8 mouse cellular contexts compared by ENCODE assay signal in the genomic region with DNA sequence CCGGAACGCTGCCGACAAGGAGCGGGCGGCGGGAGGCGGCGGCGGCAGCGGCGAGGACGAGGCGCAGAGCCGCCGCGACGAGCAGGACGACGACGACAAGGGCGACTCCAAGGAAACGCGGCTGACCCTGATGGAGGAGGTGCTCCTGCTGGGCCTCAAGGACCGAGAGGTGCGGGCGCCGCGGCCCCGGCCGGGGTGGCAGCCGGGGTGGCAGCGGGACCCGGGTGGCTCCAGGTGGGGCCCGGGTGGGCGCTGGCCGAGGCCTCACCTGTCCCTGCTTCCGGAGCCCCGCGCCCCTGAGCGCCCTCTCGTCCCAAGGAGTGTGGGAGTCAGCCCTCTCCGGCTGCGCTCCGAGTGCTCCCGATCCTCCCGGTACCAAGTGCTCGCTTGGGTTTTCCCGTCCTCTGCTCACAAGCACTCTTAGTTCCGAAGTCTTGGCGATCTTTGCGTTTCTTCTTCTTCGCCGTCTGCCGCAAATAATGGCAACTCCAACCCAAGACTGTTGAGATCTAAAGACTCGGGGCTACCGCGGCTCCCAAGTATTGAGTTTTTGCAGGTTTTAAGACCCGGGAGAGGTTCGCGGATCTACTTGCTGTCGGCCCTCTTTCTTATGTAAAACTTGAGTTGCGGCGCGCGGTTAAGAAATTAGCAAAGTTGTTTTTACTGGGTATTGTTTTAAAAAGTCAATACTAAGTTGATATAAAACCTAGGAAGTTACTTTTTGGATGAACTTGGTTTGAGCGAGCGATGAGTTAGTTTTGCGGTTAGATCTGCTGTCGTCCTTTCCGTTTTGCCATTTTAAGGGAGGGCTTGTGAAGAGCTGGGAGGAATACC. TPM values are rescaled to one million over a fixed set of nuclear protein-coding genes. Genes with fewer than 3 reads are reported as not detected.
DNase-seq lines count a peak whose midpoint lies in the region; ATAC-seq and TF ChIP-seq lines count a peak whose summit lies in the region.

Gene 1810049J17Rik, minus strand, starts transcription at position 112 of the 834 bp plus-strand sequence.

- DNase-seq in B cell, adult 2 months: peak; percentile 36 to 48
- peak; percentile 75 for DNase-seq in R1 (ENCODE audit: low read depth, low spot score)
- peak; percentile 72 for DNase-seq in embryonic facial prominence, embryonic 10.5 days (ENCODE audit: low spot score)
- peak; percentile 84 for DNase-seq in heart, embryonic 10.5 days (ENCODE audit: low spot score)
- DNase-seq in kidney, adult 8-10 months: peak; percentile 30 to 32
- no peak for DNase-seq in liver, postnatal 0 days
- DNase-seq in thymus, postnatal 0 days (ENCODE audit: low spot score): peak; percentile 51

- H3K4me2 ChIP-seq in liver, postnatal 0 days (ENCODE audit: low read depth, low read length): peak within 1 kb of the TSS; percentile 97
- peak within 1 kb of the TSS; percentile 72 for H3K4me2 ChIP-seq in neural tube, embryonic 12.5 days (replicated peaks)

- WGBS in embryonic facial prominence, embryonic 10.5 days: under 1% methylated on average over 70 of the region's 70 CpGs
- WGBS in heart, embryonic 10.5 days: under 1% methylated on average over 70 of the region's 70 CpGs
- under 1% methylated on average over 53 of the region's 70 CpGs for WGBS in liver, postnatal 0 days (ENCODE audit: insufficient replicate concordance)
- under 1% methylated on average over 70 of the region's 70 CpGs for WGBS in neural tube, embryonic 12.5 days

- H3K27me3 ChIP-seq in embryonic facial prominence, embryonic 10.5 days (replicated peaks; ENCODE audit: low read depth, poor library complexity, severe bottlenecking): peaks cover 19% of the 10 kb centered on the region
- 0 out of 2 replicates have a peak, but pooled peaks cover 7% of the 10 kb centered on the region for H3K27me3 ChIP-seq in heart, embryonic 10.5 days (ENCODE audit: insufficient read depth, poor library complexity, severe bottlenecking)
- H3K27me3 ChIP-seq in liver, postnatal 0 days (ENCODE audit: insufficient read depth, low read length): 0 out of 2 replicates have a peak, but pooled peaks cover 2% of the 10 kb centered on the region
- peaks cover 4% of the 10 kb centered on the region; the same call in 1 of the 2 replicates for H3K27me3 ChIP-seq in neural tube, embryonic 12.5 days (replicated peaks)

- peak within 1 kb of the TSS; percentile 97 for H3K27ac ChIP-seq in embryonic facial prominence, embryonic 10.5 days (replicated peaks)
- peak within 1 kb of the TSS; percentile 97 for H3K27ac ChIP-seq in heart, embryonic 10.5 days
- peak within 1 kb of the TSS; percentile 93 for H3K27ac ChIP-seq in liver, postnatal 0 days (ENCODE audit: low read depth)
- peak within 1 kb of the TSS; percentile 90 for H3K27ac ChIP-seq in neural tube, embryonic 12.5 days

- no peaks in the 10 kb centered on the region for H3K9me3 ChIP-seq in embryonic facial prominence, embryonic 10.5 days
- no peaks in the 10 kb centered on the region for H3K9me3 ChIP-seq in heart, embryonic 10.5 days
- H3K9me3 ChIP-seq in liver, postnatal 0 days (ENCODE audit: low read length): no peaks in the 10 kb centered on the region
- no peaks in the 10 kb centered on the region for H3K9me3 ChIP-seq in neural tube, embryonic 12.5 days

- H3K4me1 ChIP-seq in embryonic facial prominence, embryonic 10.5 days: peaks cover 20% of the 10 kb centered on the region
- H3K4me1 ChIP-seq in heart, embryonic 10.5 days: peaks cover 14% of the 10 kb centered on the region
- H3K4me1 ChIP-seq in liver, postnatal 0 days (ENCODE audit: insufficient read depth): peaks cover 23% of the 10 kb centered on the region
- H3K4me1 ChIP-seq in neural tube, embryonic 12.5 days: peaks cover 15% of the 10 kb centered on the region

- no peak for TF ChIP-seq CTCF in liver, postnatal 0 days (IDR thresholded peaks at IDR 0.05; ENCODE audit: low read depth)

- H3K4me3 ChIP-seq in embryonic facial prominence, embryonic 10.5 days: peak within 1 kb of the TSS; percentile 99
- peak within 1 kb of the TSS; percentile 96 for H3K4me3 ChIP-seq in heart, embryonic 10.5 days
- H3K4me3 ChIP-seq in liver, postnatal 0 days (ENCODE audit: low read depth, low read length): peak within 1 kb of the TSS; percentile 93
- H3K4me3 ChIP-seq in neural tube, embryonic 12.5 days: peak within 1 kb of the TSS; percentile 94

- H3K9ac ChIP-seq in liver, postnatal 0 days (replicated peaks): peak within 1 kb of the TSS; percentile 95
- H3K9ac ChIP-seq in neural tube, embryonic 12.5 days: peak within 1 kb of the TSS; percentile 98

- ATAC-seq in liver, postnatal 0 days: peak; percentile 33
- ATAC-seq in neural tube, embryonic 12.5 days (ENCODE audit: low FRiP score, low read depth): peak; percentile 30

- no peak for TF ChIP-seq EP300 in liver, postnatal 0 days (IDR thresholded peaks at IDR 0.05; ENCODE audit: low read depth)

- H3K36me3 ChIP-seq in embryonic facial prominence, embryonic 10.5 days (replicated peaks): peaks cover 19% of the 10 kb centered on the region
- H3K36me3 ChIP-seq in heart, embryonic 10.5 days: peaks cover 6% of the 10 kb centered on the region; the same call in 1 of the 2 replicates
- 0 out of 2 replicates have a peak, but pooled peaks cover 3% of the 10 kb centered on the region for H3K36me3 ChIP-seq in liver, postnatal 0 days (replicated peaks; ENCODE audit: insufficient read depth, low read length)
- H3K36me3 ChIP-seq in neural tube, embryonic 12.5 days: 0 out of 2 replicates have a peak, but pooled peaks cover 3% of the 10 kb centered on the region

RNA-seq across cellular contexts. Expression of gene 1810049J17Rik, which starts in this region (rescaled TPM):
- not detected in 2 replicates for polyA plus RNA-seq in embryonic facial prominence, embryonic 10.5 days (2016; fragmentation: Nextera tagmentation; extraction: Ambion mirVana)
- not detected in 2 replicates for polyA plus RNA-seq in heart, embryonic 10.5 days (2016; fragmentation: Nextera tagmentation; extraction: Ambion mirVana)
- polyA plus RNA-seq in liver, postnatal 0 days (2015; fragmentation: Nextera tagmentation; extraction: Ambion mirVana): 0.79 and 1.1 TPM in 2 replicates
- 1.5 and 1.6 TPM in 2 replicates for polyA plus RNA-seq in neural tube, embryonic 12.5 days (2016; fragmentation: Nextera tagmentation; extraction: Ambion mirVana)
- 1.6 and 2.0 TPM in 2 replicates for polyA plus RNA-seq in thymus, postnatal 0 days (2015; fragmentation: Nextera tagmentation; extraction: Ambion mirVana)

Comparison
In these comparisons a context has a peak if more than half of its experiments do, and no peak if none do; other contexts are left out.
1. Peak in DNase-seq, H3K4me3 ChIP-seq and H3K27ac ChIP-seq in embryonic facial prominence, embryonic 10.5 days; RNA of the gene not detected or under 1 TPM.
2. Peak in DNase-seq, H3K4me3 ChIP-seq and H3K27ac ChIP-seq in heart, embryonic 10.5 days; RNA of the gene not detected or under 1 TPM.